Mouse (Mus musculus) G1E-ER4 (cell line): Measurements from ENCODE around the gene Glis3. TPM values are rescaled to one million over a fixed set of nuclear protein-coding genes. Genes with fewer than 3 reads are reported as not detected.

ENCODE experiments used
- GATA1 ChIP-seq: IDR thresholded peaks from one replicate; pipeline ENCODE4 v1.8.0; 2012; ENCODE audit warnings: low read length, inconsistent platforms
- polyA plus RNA-seq: library from polyadenylated mRNA; stranded (reverse); fragments of >175 nt; gene quantifications from 2 replicates; pipeline ENCODE4 v1.2.3, GENCODE M21; 2012

The Glis3 gene
- polyA plus RNA-seq, 1 experiment, result not detected

GRCm38 (mm10) chr19:28422939-28423338 is 256.9 kb downstream of the Glis3 start:
- no peak for TF ChIP-seq GATA1

DNA sequence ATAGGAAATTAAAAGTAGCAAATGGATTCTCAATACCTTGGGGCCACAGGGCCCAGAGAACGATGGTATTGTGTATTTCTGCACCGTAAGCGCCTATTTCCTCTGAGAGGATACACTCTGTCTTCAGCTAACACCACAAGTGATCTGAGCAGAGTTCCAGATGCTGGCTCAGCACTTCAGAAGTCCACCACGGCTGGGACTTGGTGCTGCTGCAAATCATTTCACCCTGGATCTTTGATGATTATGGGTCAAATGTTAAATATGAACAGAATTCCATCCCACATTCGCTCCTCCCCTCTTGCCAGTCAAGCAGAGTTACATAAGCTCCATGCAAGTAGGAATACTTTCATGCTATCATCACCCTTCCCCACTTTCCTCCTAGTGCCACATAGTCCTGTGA is 263.8 kb downstream of the Glis3 start:
- no peak for TF ChIP-seq GATA1

GRCm38 (mm10) chr19:28408787-28409186 is 271.1 kb downstream of the Glis3 start:
- TF ChIP-seq GATA1, result no peak

DNA sequence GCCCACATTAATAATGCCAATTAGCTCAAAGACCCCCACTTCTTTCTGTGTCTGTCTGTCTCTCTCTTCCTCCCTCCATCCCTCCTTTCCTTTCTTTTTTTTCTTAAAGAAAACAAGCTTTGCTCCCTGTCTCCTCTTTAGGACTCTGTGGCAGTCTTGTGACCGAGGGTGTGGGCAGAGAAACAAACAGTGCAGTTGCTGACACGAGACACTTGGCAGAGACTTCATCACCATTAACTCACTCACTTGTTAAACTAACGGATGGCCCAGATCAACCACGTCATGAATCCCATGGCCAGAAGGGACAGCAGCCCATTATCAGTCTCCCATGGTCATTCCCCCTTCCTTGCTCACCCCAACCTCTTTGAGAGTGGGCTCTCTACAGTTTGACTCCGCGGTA is 276.9 kb downstream of the Glis3 start:
- TF ChIP-seq GATA1, result no peak

- no peak for TF ChIP-seq GATA1
Observed at GRCm38 (mm10) chr19:28395584-28395861, 284.4 kb downstream of the Glis3 start.

- TF ChIP-seq GATA1, result no peak
Observed at GRCm38 (mm10) chr19:28394826-28395583, 284.9 kb downstream of the Glis3 start.

DNA sequence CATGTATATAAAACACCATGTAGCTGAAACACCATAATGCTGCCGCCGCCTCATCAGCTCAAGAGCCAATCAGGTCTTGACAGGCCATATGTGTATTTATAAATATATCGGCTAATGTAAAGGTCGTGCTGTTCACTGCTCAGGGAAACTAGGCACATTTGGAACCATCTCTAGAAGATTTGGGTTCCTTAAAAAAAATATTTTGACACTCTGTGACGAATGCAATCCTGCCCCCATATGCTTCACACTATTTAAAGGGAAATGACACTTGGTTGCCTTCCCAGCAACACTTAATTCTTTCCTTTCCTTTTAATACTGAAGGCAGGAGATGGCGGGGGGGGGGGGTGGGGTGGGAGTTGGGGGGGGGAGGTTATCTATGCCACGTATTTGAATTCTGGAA is 286.1 kb downstream of the Glis3 start:
- no peak for TF ChIP-seq GATA1

GRCm38 (mm10) chr19:28392838-28393237 is 287.0 kb downstream of the Glis3 start:
- TF ChIP-seq GATA1, result no peak

GRCm38 (mm10) chr19:28390920-28391319 is 289.0 kb downstream of the Glis3 start:
- no peak for TF ChIP-seq GATA1

- no peak for TF ChIP-seq GATA1
Observed at GRCm38 (mm10) chr19:28389146-28389545, 290.7 kb downstream of the Glis3 start.

DNA sequence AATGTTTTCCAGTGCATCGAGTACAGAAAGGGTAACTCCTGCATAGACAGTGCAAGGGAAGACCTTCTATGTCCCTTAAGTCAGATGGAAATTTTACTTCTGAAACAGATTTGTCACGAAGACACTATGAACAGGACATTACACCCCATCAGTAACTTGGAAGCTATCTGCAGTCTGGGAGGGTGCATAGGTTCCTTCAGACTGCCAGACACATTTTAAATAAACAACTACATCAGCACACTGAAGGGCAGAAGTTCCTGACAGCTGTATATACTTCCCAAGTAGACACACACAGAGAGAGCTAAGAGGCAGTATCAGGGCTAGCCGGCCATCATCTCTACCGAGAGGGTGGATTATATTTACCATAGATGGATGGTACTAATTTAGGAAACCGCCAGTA is 296.5 kb downstream of the Glis3 start:
- no peak for TF ChIP-seq GATA1

GRCm38 (mm10) chr19:28382168-28382911 is 297.5 kb downstream of the Glis3 start:
- no peak for TF ChIP-seq GATA1

GRCm38 (mm10) chr19:28381441-28381840 is 298.4 kb downstream of the Glis3 start:
- no peak for TF ChIP-seq GATA1

- no peak for TF ChIP-seq GATA1
Observed at GRCm38 (mm10) chr19:28380691-28381262, 299.1 kb downstream of the Glis3 start.

DNA sequence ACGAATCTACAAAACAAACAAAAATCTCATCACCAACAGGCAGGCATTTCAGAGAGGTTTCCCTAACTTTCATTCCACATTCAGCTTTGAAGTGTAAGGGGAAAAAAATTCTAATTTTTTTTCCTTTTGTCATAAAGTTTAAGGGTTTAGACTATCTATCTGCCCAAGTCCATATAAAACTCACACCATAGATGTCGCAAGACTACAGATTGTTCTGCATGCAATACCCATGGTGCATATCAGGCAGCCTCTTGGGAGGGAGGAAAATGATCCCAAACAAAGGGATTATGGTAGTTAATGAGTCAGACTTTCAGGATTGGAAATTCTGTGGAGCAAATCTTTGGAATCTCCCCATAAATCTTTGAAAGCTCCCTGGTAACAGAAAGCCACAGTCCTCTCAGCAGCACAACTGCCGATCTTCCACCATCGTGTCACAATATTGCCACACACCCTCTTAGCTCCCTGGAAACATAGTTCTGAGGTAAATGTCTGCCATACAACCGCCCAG is 302.0 kb downstream of the Glis3 start:
- TF ChIP-seq GATA1, result no peak

GRCm38 (mm10) chr19:28376401-28376800 is 303.5 kb downstream of the Glis3 start:
- TF ChIP-seq GATA1, result no peak

- TF ChIP-seq GATA1, result no peak
Observed at GRCm38 (mm10) chr19:28375746-28376145, 304.1 kb downstream of the Glis3 start.
